Mouse (Mus musculus) thymus, postnatal 4 days (tissue): ENCODE data around the gene Zfp275.
"Not testable (repeated sequence)": the region's sequence is repeated elsewhere in the genome, so short reads cannot be mapped to it uniquely, and the experiment has no call there.

Experiments used
- DNase-seq: peaks from one replicate; pipeline ENCODE4 v3.0.0; 2021

Zfp275 gene

GRCm38 (mm10) chrX:73342483-73342895 lies at the start of gene Zfp275:
Zfp275 (plus strand) TSS chrX:73342621.
- peak; percentile 87 for DNase-seq

- DNase-seq: not testable (repeated sequence)
Measured at GRCm38 (mm10) chrX:73292876-73293275, 49.5 kb upstream of the Zfp275 start, which contains the start of the genes Xlr5a and Xlr5c. Xlr5a (minus strand) TSS chrX:73292976. Xlr5c (minus strand) TSS chrX:73292976.

- not testable (repeated sequence) for DNase-seq
Measured at GRCm38 (mm10) chrX:73295745-73296144, 46.7 kb upstream of the Zfp275 start.

GRCm38 (mm10) chrX:73312522-73312921 lies 29.9 kb upstream of the Zfp275 start:
- peak; percentile 46 for DNase-seq

- DNase-seq: no peak
Measured at GRCm38 (mm10) chrX:73321029-73321428, 21.4 kb upstream of the Zfp275 start.

GRCm38 (mm10) chrX:73327215-73327614 lies 15.2 kb upstream of the Zfp275 start:
- no peak for DNase-seq

GRCm38 (mm10) chrX:73333548-73333947 lies 8.9 kb upstream of the Zfp275 start:
- no peak for DNase-seq

- no peak for DNase-seq
Measured at GRCm38 (mm10) chrX:73336740-73337139, 5.7 kb upstream of the Zfp275 start, which contains the start of gene Gm45015. Gm45015 (minus strand) TSS chrX:73336840.

GRCm38 (mm10) chrX:73341473-73341872 lies 948 bp upstream of the Zfp275 start:
- no peak for DNase-seq

- no peak for DNase-seq
Measured at GRCm38 (mm10) chrX:73342068-73342467, 353 bp upstream of the Zfp275 start.

- peak; percentile 36 for DNase-seq
Measured at GRCm38 (mm10) chrX:73342941-73343735, 717 bp downstream of the Zfp275 start.

GRCm38 (mm10) chrX:73343802-73344201 lies 1.4 kb downstream of the Zfp275 start:
- no peak for DNase-seq

GRCm38 (mm10) chrX:73344346-73344745 lies 1.9 kb downstream of the Zfp275 start:
- DNase-seq: no peak

GRCm38 (mm10) chrX:73356163-73356562 lies 13.7 kb downstream of the Zfp275 start:
- no peak for DNase-seq

GRCm38 (mm10) chrX:73356719-73357118 lies 14.3 kb downstream of the Zfp275 start:
- no peak for DNase-seq

GRCm38 (mm10) chrX:73363291-73363690 lies 20.9 kb downstream of the Zfp275 start:
- DNase-seq: no peak

GRCm38 (mm10) chrX:73384419-73384818 lies 42.0 kb downstream of the Zfp275 start:
- no peak for DNase-seq

GRCm38 (mm10) chrX:73384924-73385323 lies 42.5 kb downstream of the Zfp275 start:
- DNase-seq: no peak

GRCm38 (mm10) chrX:73391481-73391880 lies 49.1 kb downstream of the Zfp275 start:
- DNase-seq: no peak

- no peak for DNase-seq
Measured at GRCm38 (mm10) chrX:73396446-73396845, 54.0 kb downstream of the Zfp275 start.

- DNase-seq: not testable (repeated sequence)
Measured at GRCm38 (mm10) chrX:73398636-73399035, 56.2 kb downstream of the Zfp275 start, which contains the start of gene Gm18336. Gm18336 (minus strand) TSS chrX:73398736.

GRCm38 (mm10) chrX:73400951-73401350 lies 58.5 kb downstream of the Zfp275 start:
- no peak for DNase-seq

- DNase-seq: no peak
Measured at GRCm38 (mm10) chrX:73401616-73402015, 59.2 kb downstream of the Zfp275 start.
